Mouse (Mus musculus) brain, embryonic 14.5 days (tissue): ENCODE data around the gene Ddb1.

Experiments
- CTCF ChIP-seq: fragments of 200-500 bp; IDR thresholded peaks from 2 replicates; pipeline ENCODE4 v1.5.1; 2012; ENCODE audit warnings: inconsistent platforms, mild to moderate bottlenecking, moderate library complexity, borderline replicate concordance; ENCODE audit not compliant: insufficient read depth, insufficient read length; ENCODE audit errors: extremely low read depth
- POLR2A ChIP-seq: fragments of 200-500 bp; IDR thresholded peaks from 2 replicates; pipeline ENCODE4 v1.6.1; 2012; ENCODE audit warnings: mild to moderate bottlenecking, inconsistent platforms, borderline replicate concordance; ENCODE audit not compliant: poor library complexity, insufficient read depth, insufficient read length, severe bottlenecking; ENCODE audit errors: extremely low read depth

GRCm38 (mm10) chr19:10662665-10663064 lies 57.5 kb downstream of the Ddb1 start:
- TF ChIP-seq POLR2A, result no peak
- no peak for TF ChIP-seq CTCF
